Mouse (Mus musculus) T-helper 17 cell (primary cell): ENCODE results near the gene Ndufaf8.

Experiments used
- in situ Hi-C, 2 experiments: fragments of 300-600 bp; cut with MboI, MseI; formaldehyde crosslinking; loops; 1 replicate in 1 of 2; 2 replicates in 1 of 2; pipeline ENCODE4 v1.15.1; 2025; ENCODE audit warnings: high pct_unique_total_duplicates in 2 of 2

Gene Ndufaf8

GRCm38 (mm10) chr11:120129281-120129680 is 30.6 kb downstream of the Ndufaf8 start:
- in situ Hi-C loops = no loop called here

DNA sequence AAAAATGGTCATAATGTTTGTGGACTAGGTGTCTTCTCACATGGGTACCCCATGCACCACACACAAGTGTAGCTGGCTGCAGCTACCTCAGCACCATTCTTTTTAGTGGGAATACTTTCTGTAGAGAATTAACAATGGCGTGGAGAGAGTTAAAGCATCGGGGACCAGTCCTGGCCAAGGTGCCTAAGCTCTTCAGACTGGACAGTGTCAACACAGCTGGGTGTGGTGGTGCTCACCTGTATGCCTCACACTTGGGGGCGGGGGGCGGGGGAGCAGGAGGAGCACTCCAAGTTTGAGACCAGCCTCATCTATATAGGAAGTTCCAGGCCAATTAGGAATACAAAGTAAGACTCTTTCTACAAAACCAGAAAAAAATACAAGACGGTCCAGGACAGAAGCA is 35.4 kb downstream of the Ndufaf8 start:
- in situ Hi-C loops = no loop called here

- in situ Hi-C loops = no loop called here
Measured at GRCm38 (mm10) chr11:120134847-120135530, 36.3 kb downstream of the Ndufaf8 start.

GRCm38 (mm10) chr11:120136195-120136594 is 37.5 kb downstream of the Ndufaf8 start:
- in situ Hi-C loops = no loop called here

GRCm38 (mm10) chr11:120136796-120137624 is 38.3 kb downstream of the Ndufaf8 start:
- in situ Hi-C loops = no loop called here

GRCm38 (mm10) chr11:120137625-120138004 is 38.9 kb downstream of the Ndufaf8 start:
- in situ Hi-C loops = no loop called here

DNA sequence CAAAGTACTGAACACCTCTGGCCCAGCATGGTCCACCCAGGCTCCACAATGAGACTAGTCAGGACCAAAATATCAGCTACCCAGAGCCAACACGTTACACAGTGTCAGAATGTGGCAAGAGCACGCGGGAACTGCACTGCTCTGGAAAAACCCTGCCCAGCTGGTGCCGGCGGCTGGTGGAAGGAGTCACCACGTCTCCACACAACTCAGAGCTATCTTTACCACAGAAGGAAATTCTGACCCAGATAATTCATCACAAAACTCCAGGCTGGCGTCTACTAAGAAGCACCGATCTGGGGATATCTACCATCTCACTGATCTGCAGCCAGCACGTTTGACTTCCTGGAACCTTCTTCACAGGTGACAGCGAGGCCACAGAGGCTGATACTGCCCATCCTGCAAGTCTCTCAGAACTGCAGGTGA is 40.6 kb downstream of the Ndufaf8 start:
- in situ Hi-C loops = no loop called here

DNA sequence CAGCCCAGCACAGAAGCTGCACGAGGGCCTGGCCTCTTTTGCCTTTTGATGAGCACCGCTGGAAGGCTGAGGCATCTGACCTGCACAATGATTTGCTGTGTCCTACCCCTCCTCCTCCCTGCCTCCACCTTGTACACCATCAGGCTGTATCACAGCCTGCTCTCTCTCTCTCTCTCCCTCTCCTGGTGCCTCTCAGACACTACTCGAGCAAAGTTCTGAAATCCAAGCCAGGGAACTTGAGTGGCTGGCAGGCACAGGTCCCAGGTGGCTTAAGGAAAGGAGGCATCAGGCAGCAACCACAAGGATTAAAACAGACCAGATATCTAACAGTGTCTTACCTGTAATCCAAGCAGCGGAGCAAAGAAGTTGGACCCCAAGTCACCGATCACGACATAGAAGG is 41.5 kb downstream of the Ndufaf8 start:
- in situ Hi-C loops = no loop called here

GRCm38 (mm10) chr11:120142601-120143051 is 43.9 kb downstream of the Ndufaf8 start:
- in situ Hi-C loops = no loop called here

DNA sequence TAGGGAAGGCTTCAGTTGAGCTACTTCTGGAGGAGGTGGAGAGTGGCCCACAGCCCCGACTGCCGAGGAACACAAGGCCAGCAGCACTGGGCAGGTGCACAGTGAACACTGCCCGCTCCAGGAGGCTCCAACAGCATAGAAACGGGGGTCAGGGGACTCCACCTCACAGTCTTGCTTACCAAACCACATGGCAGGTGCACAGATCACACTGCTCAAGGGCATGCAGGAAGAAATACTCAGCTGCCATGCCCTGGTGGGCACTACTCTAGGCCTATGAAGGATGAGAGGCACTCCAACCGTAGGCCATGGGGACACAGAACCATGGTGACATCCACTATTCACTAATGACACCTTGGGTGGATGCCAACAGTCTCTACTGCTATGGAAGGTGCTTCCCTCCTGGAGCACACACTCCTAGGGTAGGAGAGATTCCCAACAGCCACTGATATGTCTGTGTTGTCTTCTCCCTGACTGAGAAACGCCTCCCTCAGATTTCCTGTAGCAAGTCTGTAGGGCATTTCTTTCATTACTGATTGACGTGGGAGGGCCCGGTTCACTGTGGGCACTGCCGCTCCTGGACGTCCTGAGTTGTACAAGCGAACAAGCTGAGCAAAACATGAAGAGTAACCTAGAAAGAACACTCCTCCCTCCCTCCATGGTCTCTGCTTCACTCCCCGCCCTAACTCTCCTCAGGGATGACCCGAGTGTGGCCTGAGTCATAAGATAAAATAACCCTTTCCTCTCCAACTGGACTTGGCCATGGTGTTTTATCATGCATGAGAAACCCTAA is 45.2 kb downstream of the Ndufaf8 start:
- in situ Hi-C loops = no loop called here

- in situ Hi-C loops = no loop called here
Measured at GRCm38 (mm10) chr11:120148201-120148855, 49.6 kb downstream of the Ndufaf8 start.

GRCm38 (mm10) chr11:120149510-120150200 is 50.9 kb downstream of the Ndufaf8 start:
- in situ Hi-C loops = no loop called here
